ENCODE assay signal across 8 mouse cellular contexts in genomic region chr15:101236878-101237277, GRCm38 (mm10). TPM values are rescaled to one million over a fixed set of nuclear protein-coding genes. Genes with fewer than 3 reads are reported as not detected.
DNase-seq lines count a peak whose midpoint lies in the region.

No protein-coding gene starts in this region.

- DNase-seq in cerebellum, adult 11-12 months: peak; percentile 47
- DNase-seq in cerebellum, adult 9-11 months: no peak
- peak; percentile 74 for DNase-seq in ovary, postnatal 36 days (ENCODE audit: low spot score)
- DNase-seq in ovary, postnatal 10 days (ENCODE audit: low spot score): no peak
- DNase-seq in cerebellum, postnatal 14 days: peak; percentile 73 to 83
- peak; percentile 85 for DNase-seq in heart, postnatal 4 days
- DNase-seq in lung, postnatal 4 days: peak; percentile 78 to 86
- peak; percentile 91 for DNase-seq in thymus, postnatal 4 days

RNA-seq across cellular contexts. Expression of gene Grasp, which starts 12.9 kb away (rescaled TPM):
- 10 to 100 TPM; 13.9 to 15.1 TPM for total RNA-seq in heart, postnatal 4 days (2021)

RNA-seq across cellular contexts. Expression of gene Nr4a1, which starts 17.2 kb away (rescaled TPM):
- total RNA-seq in heart, postnatal 4 days (2021): 10 to 100 TPM; 48.1 to 49.6 TPM

RNA-seq across cellular contexts. Expression of gene Atg101, which starts 47.2 kb away (rescaled TPM):
- 10 to 100 TPM; 21.7 to 23.3 TPM for total RNA-seq in heart, postnatal 4 days (2021)

RNA-seq across cellular contexts. Expression of gene 6030408B16Rik, which starts 56.1 kb away (rescaled TPM):
- total RNA-seq in heart, postnatal 4 days (2021): 1 to 10 TPM; 4.3 to 4.6 TPM

Comparison
In these comparisons a context has a peak if more than half of its experiments do, and no peak if none do; other contexts are left out.
1. DNase-seq: peak in cerebellum, adult 11-12 months (single experiment), ovary, postnatal 36 days (single experiment), cerebellum, postnatal 14 days (2 of 2), heart, postnatal 4 days (single experiment), lung, postnatal 4 days (2 of 2) and thymus, postnatal 4 days (single experiment); none in cerebellum, adult 9-11 months (single experiment) and ovary, postnatal 10 days (single experiment).